Mouse (Mus musculus) hindbrain, postnatal 0 days (tissue): ENCODE results near the gene Zfp512b. TPM values are rescaled to one million over a fixed set of nuclear protein-coding genes. Genes with fewer than 3 reads are reported as not detected.

ENCODE experiments used
- ATAC-seq: fragments of 200-750 bp; cut with Nextera tagmentation; 2 replicates; pipeline ENCODE4 v1.8.0; 2017; ENCODE audit warnings: mild to moderate bottlenecking, moderate TSS enrichment, moderate library complexity
- DNase-seq: peaks from one replicate; pipeline ENCODE4 v3.0.0-alpha.2; 2015; ENCODE audit warnings: low spot score
- H3K27ac ChIP-seq: fragments of 300-500 bp; sonication (generic); 2 replicates; pipeline ENCODE4 v1.5.1; 2014; ENCODE audit warnings: mild to moderate bottlenecking
- H3K27me3 ChIP-seq: fragments of 300-500 bp; sonication (generic); 2 replicates; pipeline ENCODE4 v1.6.1; 2014; ENCODE audit warnings: low read length, mixed read lengths; ENCODE audit not compliant: insufficient read depth
- H3K36me3 ChIP-seq: fragments of 300-500 bp; sonication (generic); 2 replicates; pipeline ENCODE4 v1.6.1; 2014; ENCODE audit warnings: low read length, mixed read lengths; ENCODE audit not compliant: insufficient read depth
- H3K4me1 ChIP-seq: fragments of 300-500 bp; sonication (generic); 2 replicates; pipeline ENCODE4 v1.6.1; 2014; ENCODE audit warnings: antibody characterized with exemption, low read length, mixed read lengths; ENCODE audit not compliant: insufficient read depth
- H3K4me2 ChIP-seq: fragments of 300-500 bp; sonication (generic); 2 replicates; pipeline ENCODE4 v1.6.1; 2014; ENCODE audit warnings: low read depth, mild to moderate bottlenecking, low read length, moderate library complexity, mixed read lengths
- H3K4me3 ChIP-seq: fragments of 300-500 bp; sonication (generic); 2 replicates; pipeline ENCODE4 v1.5.1; 2014; ENCODE audit warnings: low read length
- H3K9ac ChIP-seq: fragments of 300-500 bp; sonication (generic); replicated peaks from 2 replicates; pipeline ENCODE4 v1.6.1; 2014; ENCODE audit warnings: mild to moderate bottlenecking, low read length, moderate library complexity, mixed read lengths
- H3K9me3 ChIP-seq: fragments of 300-500 bp; sonication (generic); 2 replicates; pipeline ENCODE4 v1.6.1; 2016; ENCODE audit warnings: low read length, mixed read lengths
- CTCF ChIP-seq: IDR thresholded peaks from 2 replicates; pipeline ENCODE4 v1.5.1; 2016; ENCODE audit warnings: antibody characterized with exemption, control low read depth, low read depth
- WGBS: fragments of 180-500 bp; shearing (Covaris S2); extraction: QIAGEN DNeasy Blood & Tissue Kit; methylation state at CpG from one replicate; pipeline ENCODE4 v1.1.7; 2014; 5-methylcytosine and 5-hydroxymethylcytosine counted together
- polyA plus RNA-seq: library from polyadenylated mRNA; unstranded; fragments of >200 nt; fragmentation: Nextera tagmentation; extraction: Ambion mirVana; gene quantifications from 2 replicates; pipeline ENCODE4 v1.2.1, GENCODE M21; 2015
- total RNA-seq: library from RNA; depleted of rRNA; stranded (reverse); fragments of >200 nt; gene quantifications from 2 replicates; pipeline ENCODE4 v1.2.3, GENCODE M21; 2014

Zfp512b gene
- total and polyA plus RNA-seq, 2 experiments from 2014 or later = 66.2 to 74.6 TPM

DNA sequence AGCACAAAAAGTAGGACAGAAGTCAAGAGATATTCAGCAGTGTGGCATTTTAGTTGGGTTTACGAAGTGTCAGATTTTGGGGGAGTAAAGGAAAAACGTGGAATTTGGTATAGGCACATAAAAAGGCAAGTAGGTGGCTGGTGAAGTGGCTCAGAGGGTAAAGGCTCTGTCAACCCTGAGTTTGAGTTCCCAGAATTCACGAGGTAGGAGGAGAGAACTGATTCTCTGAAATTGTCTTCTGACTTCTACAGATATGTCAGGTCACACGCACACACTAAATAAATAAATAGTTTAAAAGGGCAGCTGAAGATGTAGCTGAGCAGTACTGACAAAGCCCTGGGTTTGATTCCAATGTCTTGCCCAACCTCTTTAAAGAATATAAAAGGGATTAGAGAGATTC, 9.8 kb upstream of the Zfp512b start:
- Histone ChIP-seq H3K9me3 (no peaks in the 10 kb centered on the region), H3K36me3 (no peaks in the 10 kb centered on the region), H3K4me1 (peaks cover 19% of the 10 kb centered on the region), H3K27ac (no peak overlapping the region), H3K27me3 (no peaks in the 10 kb centered on the region), H3K4me2 (peak overlapping the region; percentile 90), H3K4me3 (peak overlapping the region; percentile 91; the same call in 1 of the 2 replicates), H3K9ac (no peak overlapping the region)
- DNase-seq = no peak
- WGBS = 81% methylated on average over 4 of the region's 4 CpGs
- ATAC-seq = no peak
- TF ChIP-seq CTCF = no peak

DNA sequence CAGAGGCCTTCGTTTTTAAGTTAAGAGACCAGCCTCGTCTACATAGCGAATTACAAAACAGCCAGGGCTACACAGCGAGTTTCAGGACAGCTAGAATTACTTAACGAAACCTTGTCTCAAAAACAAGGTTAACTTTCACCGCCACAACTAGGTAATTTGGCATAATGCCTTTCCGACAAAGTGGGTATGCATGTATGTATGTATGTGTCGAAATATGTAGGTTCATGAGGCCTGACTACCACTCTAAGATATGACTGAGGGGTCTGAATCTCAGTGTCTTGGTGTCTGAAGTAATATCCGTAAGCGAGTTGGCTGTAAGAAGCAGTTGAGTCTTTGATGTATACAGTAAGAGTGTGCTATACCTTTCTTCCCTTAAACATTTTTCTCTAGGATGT, 9.1 kb upstream of the Zfp512b start:
- peak overlapping the region; percentile 91 for H3K4me3 ChIP-seq
- H3K27ac ChIP-seq = peak overlapping the region; percentile 91
- H3K4me1 ChIP-seq = peaks cover 19% of the 10 kb centered on the region
- H3K27me3 ChIP-seq = no peaks in the 10 kb centered on the region
- no peak for ATAC-seq
- peak overlapping the region; percentile 90 for H3K9ac ChIP-seq
- H3K9me3 ChIP-seq = no peaks in the 10 kb centered on the region
- no peaks in the 10 kb centered on the region for H3K36me3 ChIP-seq
- 28% methylated on average over 10 of the region's 10 CpGs for WGBS
- H3K4me2 ChIP-seq = peak overlapping the region; percentile 90
- no peak for TF ChIP-seq CTCF
- no peak for DNase-seq

DNA sequence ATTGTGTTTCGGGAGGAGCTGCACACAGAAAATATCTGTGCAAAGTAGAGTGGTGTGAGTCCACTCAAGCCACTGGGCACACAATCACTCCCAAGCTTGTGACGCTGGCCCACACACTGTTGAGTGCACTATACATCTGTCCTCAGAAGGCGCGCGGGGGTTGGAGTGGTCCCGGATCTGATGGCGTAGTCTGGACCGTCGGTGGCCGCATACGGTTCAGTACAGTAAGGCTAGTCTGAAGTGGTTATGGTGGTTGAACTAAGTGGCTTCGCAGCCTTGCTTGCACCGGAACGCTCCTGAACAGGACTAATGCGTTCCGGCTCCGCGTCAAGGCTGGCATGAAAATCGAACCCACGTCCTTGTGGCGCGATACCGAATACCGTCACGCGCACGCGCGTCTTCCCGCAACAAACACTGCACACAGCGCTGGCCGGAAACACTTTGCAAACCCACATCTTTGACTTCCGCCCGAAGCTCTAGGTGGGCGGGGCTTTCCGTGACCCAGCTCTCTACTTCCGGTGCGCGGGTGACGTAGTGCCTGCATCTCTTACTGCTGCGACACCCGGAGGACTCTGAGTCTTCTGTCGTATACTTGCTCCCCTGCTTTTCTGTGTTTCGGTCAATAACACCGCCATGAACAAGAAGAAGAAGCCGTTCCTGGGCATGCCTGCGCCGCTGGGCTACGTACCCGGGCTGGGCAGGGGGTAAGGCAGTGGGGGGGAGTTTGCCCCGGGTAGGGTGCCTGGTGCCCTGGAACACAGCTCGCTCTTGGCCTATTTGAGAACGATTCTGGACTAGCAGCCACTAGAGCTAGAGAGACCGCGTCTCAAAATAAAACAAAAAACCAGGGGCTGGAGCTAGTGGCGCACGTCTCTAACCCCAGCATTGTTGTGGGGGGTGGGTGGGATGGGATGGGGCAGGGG, 8.5 kb upstream of the Zfp512b start:
- Histone ChIP-seq H3K4me2 (peak overlapping the region; percentile 90), H3K27me3 (no peaks in the 10 kb centered on the region), H3K27ac (peak overlapping the region; percentile 91), H3K9me3 (no peaks in the 10 kb centered on the region), H3K9ac (peak overlapping the region; percentile 90), H3K4me1 (peaks cover 19% of the 10 kb centered on the region), H3K4me3 (peak overlapping the region; percentile 91), H3K36me3 (no peaks in the 10 kb centered on the region)
- under 1% methylated on average over 57 of the region's 57 CpGs for WGBS
- ATAC-seq = peak; percentile 97
- TF ChIP-seq CTCF = peak; percentile 24; the same call in 1 of the 2 replicates
- DNase-seq = peak; percentile 99

DNA sequence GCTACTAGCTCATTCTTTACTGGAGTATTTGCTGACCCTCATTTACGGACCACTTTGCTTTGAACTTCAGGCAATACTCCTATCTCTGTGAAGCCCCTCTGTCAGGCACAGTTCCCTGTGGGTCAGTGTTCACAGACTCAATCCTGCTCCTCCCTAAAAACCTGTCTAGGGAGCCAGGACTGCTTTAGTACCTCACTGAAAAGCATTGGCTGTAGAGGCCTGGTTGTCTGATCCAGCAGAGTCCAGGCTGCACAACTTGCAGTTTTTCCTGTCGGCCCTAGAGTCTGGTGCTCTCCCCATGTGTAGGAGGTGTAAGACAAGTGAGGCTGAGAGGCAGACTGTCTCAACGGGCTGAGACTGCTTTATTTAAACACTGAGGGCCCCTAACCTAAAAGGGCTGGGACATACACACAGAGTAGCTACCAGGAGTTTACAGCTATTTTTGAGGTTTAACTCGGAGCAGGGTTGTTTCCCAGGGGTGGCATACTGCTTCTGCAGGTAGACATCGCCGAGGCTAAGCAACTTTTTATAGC, 7.7 kb upstream of the Zfp512b start:
- DNase-seq = no peak
- ATAC-seq = no peak
- 69% methylated on average over 6 of the region's 6 CpGs for WGBS
- no peaks in the 10 kb centered on the region for H3K27me3 ChIP-seq
- 0 out of 2 replicates have a peak, but pooled peaks cover 7% of the 10 kb centered on the region for H3K36me3 ChIP-seq
- H3K9me3 ChIP-seq = no peaks in the 10 kb centered on the region
- no peak for TF ChIP-seq CTCF
- H3K4me1 ChIP-seq = peaks cover 19% of the 10 kb centered on the region
- H3K4me3 ChIP-seq = peak overlapping the region; percentile 91
- H3K9ac ChIP-seq = peak overlapping the region; percentile 90
- peak overlapping the region; percentile 91 for H3K27ac ChIP-seq
- H3K4me2 ChIP-seq = peak overlapping the region; percentile 90

DNA sequence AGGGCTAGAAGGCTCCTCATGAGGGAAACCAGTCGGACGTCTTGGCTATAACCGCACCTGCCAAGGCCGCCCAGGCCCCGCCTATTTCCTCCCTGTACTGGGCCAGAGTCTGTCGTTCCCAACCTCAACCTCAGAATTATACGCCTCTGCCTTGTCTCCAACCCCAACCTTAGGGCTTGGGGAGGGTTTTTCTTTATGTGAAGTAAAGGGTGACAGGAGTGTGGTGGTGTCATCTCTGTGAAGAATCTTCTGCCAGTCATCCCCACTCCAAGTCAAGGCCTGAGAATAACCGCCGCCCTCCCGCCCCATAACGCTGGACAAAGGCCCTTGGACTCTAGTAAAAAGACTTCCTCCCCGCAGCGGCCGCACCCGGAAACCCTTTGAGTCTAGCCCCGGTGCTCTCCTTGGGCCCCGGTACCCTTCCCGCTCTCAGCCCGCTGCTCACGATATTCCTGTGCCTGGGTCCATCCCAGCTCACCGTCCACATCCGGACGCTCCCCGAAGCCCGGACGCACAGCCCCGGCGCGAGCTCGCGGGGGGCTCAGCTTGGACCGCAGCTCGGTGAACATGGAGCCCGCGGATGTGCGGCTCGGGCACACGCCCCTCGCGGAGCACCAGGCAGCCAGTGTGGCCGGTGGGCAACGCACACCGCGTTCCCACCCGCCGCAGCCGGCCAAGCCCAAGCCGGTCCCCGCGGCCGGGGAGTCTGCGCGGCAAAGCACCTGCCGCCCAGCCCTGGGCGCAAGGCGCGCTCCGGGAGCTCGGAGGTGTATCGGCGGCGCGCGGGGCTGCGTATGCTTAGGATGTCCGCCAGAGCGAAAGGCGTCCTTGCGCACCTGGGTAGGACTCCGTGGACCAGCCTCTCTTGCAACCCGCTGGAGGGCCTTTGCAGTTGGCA, 6.1 kb upstream of the Zfp512b start, which contains the start of gene Samd10:
TSS of gene Samd10 (minus strand) at position 759 of the 898 bp plus-strand sequence.
- 1% methylated on average over 71 of the region's 71 CpGs for WGBS
- no peak; the same call in 1 of the 2 replicates for TF ChIP-seq CTCF
- H3K27me3 ChIP-seq = no peaks in the 10 kb centered on the region
- H3K9ac ChIP-seq = peak within 1 kb of the TSS; percentile 76
- no peaks in the 10 kb centered on the region for H3K9me3 ChIP-seq
- H3K4me1 ChIP-seq = peaks cover 19% of the 10 kb centered on the region
- H3K27ac ChIP-seq = peak within 1 kb of the TSS; percentile 87
- DNase-seq (peak; percentile 81), ATAC-seq (peak; percentile 41)
- H3K36me3 ChIP-seq = 0 out of 2 replicates have a peak, but pooled peaks cover 7% of the 10 kb centered on the region
- peak within 1 kb of the TSS; percentile 62 for H3K4me2 ChIP-seq
- peak within 1 kb of the TSS; percentile 46 for H3K4me3 ChIP-seq
